In the genomic region with DNA sequence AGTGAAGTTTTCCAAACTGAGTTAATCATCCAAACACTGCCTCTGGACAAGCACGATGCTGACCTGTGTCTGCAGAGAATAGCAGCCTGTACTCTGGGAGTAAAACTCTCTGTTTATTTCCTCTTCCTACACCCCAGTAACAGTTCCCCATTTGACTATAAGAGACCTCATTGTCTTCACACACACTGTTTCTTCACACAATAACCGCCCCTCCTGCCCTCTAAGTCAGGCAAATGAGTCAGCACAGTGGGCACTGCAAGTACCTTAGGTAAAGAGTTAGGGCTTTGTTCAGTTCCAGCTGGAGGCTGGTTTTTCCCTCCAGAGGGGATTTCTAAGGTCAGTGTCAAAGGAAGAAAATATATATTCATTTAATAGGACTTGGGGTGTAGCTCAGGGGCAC, we compare ENCODE assay signal across 11 mouse cellular contexts. TPM values are rescaled to one million over a fixed set of nuclear protein-coding genes. Genes with fewer than 3 reads are reported as not detected.
DNase-seq lines count a peak whose midpoint lies in the region; ATAC-seq lines count a peak whose summit lies in the region.
"Had no signal": no experiment of that assay in that cellular context is flagged by ENCODE, and none has a peak within 500 bp of the region (broad histone marks: within the 10 kb centered on the region; RNA-seq: fewer than 3 reads in every experiment).

No protein-coding gene starts in this region.

- H3K36me3 ChIP-seq in macrophage (ENCODE audit: inconsistent target): no peaks in the 10 kb centered on the region
- H3K36me3 ChIP-seq: limb, embryonic 12.5 days had no signal

- no peak overlapping the region for H3K4me3 ChIP-seq in macrophage (ENCODE audit: inconsistent target)
- H3K4me3 ChIP-seq: limb, embryonic 12.5 days had no signal

- peaks cover 78% of the 10 kb centered on the region for H3K79me2 ChIP-seq in macrophage (ENCODE audit: inconsistent target)

- DNase-seq in cerebellum, adult 11-12 months: peak; percentile 8
- no peak for DNase-seq in cerebellum, adult 9-10 months
- peak; percentile 14 to 18 for DNase-seq in lung, adult 18-20 months
- no peak for DNase-seq in lung, postnatal 4 days
- DNase-seq in Muller cell, postnatal 12 days (ENCODE audit: inconsistent ontology term): peak; percentile 68
- DNase-seq in adipocyte (ENCODE audit: low spot score): no peak
- DNase-seq: kidney, postnatal 36 days had no signal

- ATAC-seq in erythroid progenitor cell, adult 5-6 weeks (replicated peaks; ENCODE audit: low FRiP score, poor library complexity, severe bottlenecking): no peak

- peak overlapping the region; percentile 79 for H3K27ac ChIP-seq in macrophage
- H3K27ac ChIP-seq: hindbrain, embryonic 14.5 days; limb, embryonic 12.5 days had no signal

- 3% methylated on average over 2 of the region's 2 CpGs for WGBS in macrophage (ENCODE audit: missing documents)

RNA-seq across cellular contexts. Expression of gene Fyb, which starts 32.9 kb away (rescaled TPM):
- 1,000 to 10,000 TPM in 25 of 26 experiments, 100 to 1,000 TPM in 1; 946 to 4,580 (median 3,223) TPM for total RNA-seq in macrophage (2018; cell fraction: chromatin; rRNA removed)
- 1,000 to 10,000 TPM in 9 of 26 experiments, 100 to 1,000 TPM in 17; 417 to 1,132 (median 746) TPM for total RNA-seq in macrophage (2018; cell fraction: cytosol; rRNA removed)
- 1,000 to 10,000 TPM; 1,077 to 2,236 (median 1,801) TPM for total RNA-seq in macrophage (2018; cell fraction: nucleus; rRNA removed)
- 370 to 786 TPM (median 465 TPM) in 3 replicates for polyA plus RNA-seq in macrophage (2018)
- 97.7 and 102 TPM in 2 replicates for total RNA-seq in erythroid progenitor cell, adult 5-6 weeks (2015; ENCODE audit: low replicate concordance)
- total RNA-seq in erythroid progenitor cell, adult 5-6 weeks (2017; ENCODE audit: low replicate concordance): 27.0 and 29.8 TPM in 2 replicates

Comparison
In these comparisons a context has a peak if more than half of its experiments do, and no peak if none do; other contexts are left out.
1. DNase-seq: peak in cerebellum, adult 11-12 months (single experiment), lung, adult 18-20 months (2 of 2) and Muller cell, postnatal 12 days (single experiment); none in cerebellum, adult 9-10 months (single experiment), lung, postnatal 4 days (0 of 2) and adipocyte (single experiment).